8 mouse cellular contexts compared by ENCODE assay signal in the genomic region with DNA sequence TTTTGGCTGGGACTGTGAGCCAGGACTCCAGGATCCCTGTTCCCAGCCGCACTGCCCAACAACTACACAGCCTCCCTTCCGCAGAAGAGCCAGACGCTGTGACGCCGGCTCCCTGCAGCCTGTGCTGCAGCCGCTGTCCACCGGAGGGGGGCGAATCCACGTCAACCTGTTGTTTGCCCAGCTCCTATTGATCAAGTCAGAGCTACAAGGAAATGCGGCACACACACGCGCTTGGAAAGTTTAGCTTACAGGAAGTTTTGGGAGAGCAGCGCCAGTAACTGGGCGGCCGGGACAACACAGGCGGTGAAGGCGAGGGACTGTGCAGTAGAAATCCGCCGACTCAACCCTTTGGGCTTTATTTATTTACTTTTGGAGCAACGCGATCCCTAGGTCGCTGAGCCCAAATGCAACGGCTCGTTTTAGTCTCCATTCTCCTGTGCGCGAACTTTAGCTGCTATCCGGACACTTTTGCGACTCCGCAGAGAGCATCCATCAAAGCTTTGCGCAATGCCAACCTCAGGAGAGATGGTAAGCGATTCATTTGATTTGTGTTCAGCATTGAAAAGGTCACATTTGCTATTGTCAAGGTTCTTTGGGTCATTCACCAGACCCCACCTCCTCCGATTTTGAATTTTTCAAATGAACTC. TPM values are rescaled to one million over a fixed set of nuclear protein-coding genes. Genes with fewer than 3 reads are reported as not detected.
DNase-seq lines count a peak whose midpoint lies in the region; ATAC-seq and TF ChIP-seq lines count a peak whose summit lies in the region.

TSS of gene Pdgfd (plus strand) at position 194 of the 647 bp plus-strand sequence.

- peak within 1 kb of the TSS; percentile 63 for H3K4me2 ChIP-seq in embryonic facial prominence, embryonic 14.5 days (ENCODE audit: low read depth, low read length)
- peak within 1 kb of the TSS; percentile 70 for H3K4me2 ChIP-seq in liver, embryonic 11.5 days

- H3K9ac ChIP-seq in embryonic facial prominence, embryonic 14.5 days (ENCODE audit: low read depth, low read length): peak within 1 kb of the TSS; percentile 58
- H3K9ac ChIP-seq in liver, embryonic 11.5 days (ENCODE audit: low read depth, low read length): peak within 1 kb of the TSS; percentile 17; the same call in 1 of the 2 replicates

- H3K9me3 ChIP-seq in embryonic facial prominence, embryonic 14.5 days (ENCODE audit: control insufficient read depth, low read length): no peaks in the 10 kb centered on the region
- no peaks in the 10 kb centered on the region for H3K9me3 ChIP-seq in liver, embryonic 11.5 days (ENCODE audit: control insufficient read depth, low read length)

- peak; percentile 56; the same call in 1 of the 2 replicates for TF ChIP-seq CTCF in kidney, adult 2 months (conservative IDR thresholded peaks at IDR 0.05; ENCODE audit: insufficient read depth, insufficient read length, low read depth, low read length)

- no peaks in the 10 kb centered on the region for H3K4me1 ChIP-seq in embryonic facial prominence, embryonic 14.5 days (ENCODE audit: control insufficient read depth, insufficient read depth, low read length)
- no peaks in the 10 kb centered on the region for H3K4me1 ChIP-seq in kidney, adult 2 months (ENCODE audit: control insufficient read depth, insufficient read depth, low read length)
- no peaks in the 10 kb centered on the region for H3K4me1 ChIP-seq in liver, embryonic 11.5 days (replicated peaks; ENCODE audit: control insufficient read depth, insufficient read depth, low read length)

- ATAC-seq in embryonic facial prominence, embryonic 14.5 days (ENCODE audit: low read depth): peak; percentile 94
- ATAC-seq in liver, embryonic 11.5 days (replicated peaks; ENCODE audit: low FRiP score): peak; percentile 88

- peak; percentile 0 to 5 for DNase-seq in layer of hippocampus, adult 18-20 months (ENCODE audit: low spot score in 2 of 2)
- no peak for DNase-seq in layer of hippocampus, adult 9-10 months (ENCODE audit: low spot score)
- DNase-seq in embryonic facial prominence, embryonic 14.5 days (ENCODE audit: low spot score): peak; percentile 91
- DNase-seq in heart, adult 9 months (ENCODE audit: low spot score in 2 of 2): peak; percentile 76 to 80
- peak; percentile 84 for DNase-seq in kidney, adult 2 months
- peak; percentile 64 for DNase-seq in liver, embryonic 11.5 days (ENCODE audit: low spot score)
- peak; percentile 74 for DNase-seq in neural tube, embryonic 10.5 days (ENCODE audit: extremely low spot score, low spot score)
- DNase-seq in urinary bladder, postnatal 14 days (ENCODE audit: low spot score): peak; percentile 74

- no peaks in the 10 kb centered on the region for H3K36me3 ChIP-seq in embryonic facial prominence, embryonic 14.5 days (ENCODE audit: control insufficient read depth, insufficient read depth, low read length)
- H3K36me3 ChIP-seq in kidney, adult 2 months (ENCODE audit: control insufficient read depth, insufficient read depth, low read length): no peaks in the 10 kb centered on the region
- H3K36me3 ChIP-seq in liver, embryonic 11.5 days (ENCODE audit: control insufficient read depth, insufficient read depth, low read length): no peaks in the 10 kb centered on the region

- no peak for TF ChIP-seq POLR2A in kidney, adult 2 months (IDR thresholded peaks at IDR 0.05; ENCODE audit: low read depth, low read length)

- 3% methylated on average over 32 of the region's 32 CpGs for WGBS in embryonic facial prominence, embryonic 14.5 days
- WGBS in kidney, adult 2 months: 2% methylated on average over 32 of the region's 32 CpGs
- WGBS in liver, embryonic 11.5 days: 4% methylated on average over 32 of the region's 32 CpGs

- H3K27me3 ChIP-seq in embryonic facial prominence, embryonic 14.5 days (replicated peaks; ENCODE audit: control insufficient read depth, insufficient read depth, low read length): no peaks in the 10 kb centered on the region
- no peaks in the 10 kb centered on the region for H3K27me3 ChIP-seq in kidney, adult 2 months (replicated peaks; ENCODE audit: control insufficient read depth, insufficient read depth, low read length)
- no peaks in the 10 kb centered on the region for H3K27me3 ChIP-seq in liver, embryonic 11.5 days (replicated peaks; ENCODE audit: control insufficient read depth, insufficient read depth, low read length)

- H3K27ac ChIP-seq in embryonic facial prominence, embryonic 14.5 days (replicated peaks; ENCODE audit: low read depth, low read length): no peak within 1 kb of the TSS
- peak within 1 kb of the TSS; percentile 87 for H3K27ac ChIP-seq in kidney, adult 2 months (ENCODE audit: insufficient read depth, low read depth, low read length)
- no peak within 1 kb of the TSS for H3K27ac ChIP-seq in liver, embryonic 11.5 days (ENCODE audit: low read depth, low read length)

- H3K4me3 ChIP-seq in embryonic facial prominence, embryonic 14.5 days (ENCODE audit: low read depth, low read length): peak within 1 kb of the TSS; percentile 41
- peak within 1 kb of the TSS; percentile 67 for H3K4me3 ChIP-seq in kidney, adult 2 months (ENCODE audit: insufficient read depth, low read depth, low read length)
- peak within 1 kb of the TSS; percentile 52 for H3K4me3 ChIP-seq in liver, embryonic 11.5 days (ENCODE audit: low read depth, low read length)

RNA-seq across cellular contexts. Expression of gene Pdgfd, which starts in this region (rescaled TPM):
- 1 to 10 TPM; 3.3 to 3.5 TPM for total RNA-seq in layer of hippocampus, adult 18-20 months (2021)
- 9.1 and 11.3 TPM in 2 replicates for polyA plus RNA-seq in embryonic facial prominence, embryonic 14.5 days (2014; fragmentation: Nextera tagmentation; extraction: Ambion mirVana)
- polyA plus RNA-seq in kidney, adult 2 months (2012; rRNA removed): 4.5 and 4.6 TPM in 2 replicates
- 2.7 and 2.8 TPM in 2 replicates for polyA plus RNA-seq in liver, embryonic 11.5 days (2014; fragmentation: Nextera tagmentation; extraction: Ambion mirVana)
